Mouse (Mus musculus) A20 (cell line): ENCODE results near the gene Fbxo33.
"Not testable (repeated sequence)": the region's sequence is repeated elsewhere in the genome, so short reads cannot be mapped to it uniquely, and the experiment has no call there.

ENCODE experiments used
- DNase-seq: peaks from one replicate; pipeline ENCODE4 v3.0.0-alpha.2; 2011; ENCODE audit warnings: low read depth, low spot score

Fbxo33 gene

DNA sequence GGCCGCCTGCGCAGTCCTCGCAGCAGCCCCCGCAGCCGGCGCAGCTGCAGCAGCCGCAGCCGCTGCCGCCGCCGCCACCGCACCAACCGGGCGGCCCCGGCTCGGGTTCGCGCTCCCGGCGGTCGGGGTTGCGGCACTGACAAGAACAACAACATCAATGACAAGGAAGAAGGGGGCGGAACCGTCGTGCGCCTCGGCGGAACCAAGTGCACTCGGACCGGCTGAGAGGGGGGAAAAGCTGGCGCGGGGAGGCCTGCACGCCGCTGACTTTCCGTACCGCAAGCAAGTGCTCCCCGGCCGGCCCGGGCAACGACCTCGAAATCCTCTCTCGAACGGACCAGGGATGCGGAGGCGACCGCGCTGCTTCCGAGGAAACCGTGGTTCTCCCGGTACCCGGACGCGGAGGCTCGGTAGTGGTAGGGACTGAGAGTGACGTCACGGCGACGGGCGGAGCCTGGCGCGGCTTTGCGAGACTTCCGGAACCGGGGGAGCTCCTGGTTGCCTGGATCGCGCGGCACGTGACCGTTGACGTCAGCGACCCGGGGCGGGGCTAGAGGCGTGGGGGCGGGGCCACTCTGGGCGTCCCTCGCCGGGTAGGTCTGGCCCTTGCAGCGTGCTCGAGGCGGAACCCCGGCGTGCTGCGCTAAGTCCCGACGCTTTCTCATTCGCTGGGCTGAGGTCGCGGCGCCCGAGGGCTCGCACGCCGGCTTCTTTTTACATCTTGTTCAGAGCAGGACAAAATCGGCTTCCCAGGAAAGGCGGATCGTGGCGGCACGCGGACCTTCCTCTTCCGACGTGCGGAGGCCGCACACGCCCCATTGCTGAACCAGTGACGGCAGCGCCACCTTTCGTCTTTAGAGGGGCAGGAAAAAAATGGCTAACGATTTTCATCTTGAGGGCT is at the start of gene Fbxo33:
Gene Fbxo33 (minus strand): TSS at position 401 of the 901 bp plus-strand sequence.
- peak; percentile 99 for DNase-seq

DNA sequence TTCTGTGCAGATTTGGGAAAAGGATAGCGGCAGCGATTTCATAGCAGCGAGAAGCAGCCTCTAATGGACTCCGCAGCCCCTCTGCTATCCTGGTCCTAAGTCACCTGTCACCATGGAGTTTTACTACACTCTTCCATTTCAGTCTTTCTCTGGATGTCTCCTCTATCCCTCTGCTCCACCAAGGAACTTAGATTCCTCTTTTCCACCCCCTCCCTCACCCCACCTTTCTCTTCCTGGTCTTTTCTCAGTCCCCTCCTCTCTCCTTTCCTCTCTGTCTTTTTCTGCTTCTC is 46.4 kb upstream of the Fbxo33 start:
- no peak for DNase-seq

DNA sequence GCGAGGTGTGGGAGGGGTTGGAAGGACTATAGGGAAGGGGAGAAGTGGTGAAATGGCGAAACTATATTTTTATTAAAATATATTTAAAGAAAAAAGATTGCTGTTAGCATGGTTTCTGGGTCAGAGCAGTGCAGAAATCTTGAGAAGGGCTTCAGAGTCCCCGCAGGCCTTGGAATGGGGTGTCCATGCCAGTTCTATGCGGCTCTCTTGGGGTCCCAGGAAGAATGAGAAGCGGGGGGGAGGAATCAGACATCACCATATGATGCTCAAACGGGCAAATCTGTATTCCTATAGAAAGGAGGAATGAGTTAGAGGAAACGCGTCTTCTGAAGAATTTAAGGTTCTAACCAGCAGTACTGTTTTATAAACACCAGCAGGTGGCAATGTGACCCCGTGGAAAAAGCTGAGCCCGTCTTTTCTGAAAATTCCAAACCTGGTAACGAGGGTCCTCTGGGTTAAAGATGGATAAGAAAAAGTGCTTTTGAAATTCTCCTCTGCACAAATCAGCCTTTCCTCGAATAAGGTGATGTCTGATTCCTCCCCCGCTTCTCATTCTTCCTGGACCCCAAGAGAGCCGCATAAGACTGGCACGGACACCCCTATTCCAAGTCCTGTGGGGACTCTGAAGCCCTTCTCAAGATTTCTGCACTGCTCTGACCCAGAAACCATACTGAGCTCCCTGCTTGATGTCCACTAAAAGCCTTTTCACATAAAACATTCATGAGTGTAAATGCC is 45.8 kb upstream of the Fbxo33 start:
- peak; percentile 58 for DNase-seq

DNA sequence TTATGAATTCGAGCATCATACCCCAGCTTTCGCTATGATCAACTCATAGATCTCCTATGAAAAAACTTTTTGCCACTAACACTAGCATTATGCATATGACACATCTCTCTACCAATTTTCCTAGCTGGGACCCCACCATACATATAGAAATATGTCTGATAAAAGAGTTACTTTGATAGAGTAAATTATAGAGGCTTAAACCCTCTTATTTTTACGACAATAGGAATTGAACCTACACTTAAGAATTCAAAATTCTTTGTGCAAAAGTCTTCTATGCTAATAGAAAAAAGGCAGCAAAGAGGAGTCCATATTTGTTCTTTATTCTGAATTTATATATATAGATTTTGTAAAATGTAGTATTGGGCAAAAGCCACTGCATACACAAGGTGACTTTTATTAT is 43.3 kb upstream of the Fbxo33 start:
- no peak for DNase-seq

DNA sequence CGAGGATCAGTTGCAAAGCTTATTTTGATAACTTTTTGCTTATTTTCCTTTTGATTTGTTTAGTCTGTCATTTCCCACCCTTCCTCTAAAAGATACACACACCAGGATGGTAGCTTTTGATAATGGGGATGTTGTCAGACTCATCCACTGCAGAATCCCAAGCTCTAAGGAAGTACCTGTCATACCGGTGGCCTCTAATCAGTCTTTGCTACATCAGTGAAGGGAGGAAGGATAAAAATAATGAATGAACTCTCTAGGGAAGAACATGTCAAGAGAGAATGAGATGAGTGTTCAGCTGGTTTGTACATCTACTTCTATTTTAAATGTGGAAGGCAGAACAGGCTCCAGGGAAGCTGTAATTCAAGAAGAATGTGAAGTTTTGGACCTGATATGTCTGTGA is 41.3 kb upstream of the Fbxo33 start:
- DNase-seq, result no peak

DNA sequence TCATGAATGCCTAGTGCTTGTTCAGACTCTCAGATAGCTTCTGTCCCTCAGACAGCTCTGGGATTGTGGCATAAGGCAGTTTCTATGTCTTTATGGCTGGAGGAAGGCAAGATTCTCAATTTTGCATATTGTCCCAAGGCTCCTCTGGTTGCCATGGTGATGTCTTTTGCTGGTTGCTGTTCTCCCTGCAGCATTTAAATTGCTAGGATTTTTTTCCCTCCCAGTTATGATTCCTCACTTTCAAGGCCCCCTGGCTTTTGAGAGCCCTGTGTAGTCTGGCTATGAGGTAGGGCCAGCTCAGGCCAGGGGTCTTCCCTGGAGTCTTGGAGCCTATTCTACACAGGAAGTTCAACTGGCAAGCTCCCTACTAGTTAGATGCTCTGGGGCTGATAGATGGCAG is 40.8 kb upstream of the Fbxo33 start:
- DNase-seq, result no peak

DNA sequence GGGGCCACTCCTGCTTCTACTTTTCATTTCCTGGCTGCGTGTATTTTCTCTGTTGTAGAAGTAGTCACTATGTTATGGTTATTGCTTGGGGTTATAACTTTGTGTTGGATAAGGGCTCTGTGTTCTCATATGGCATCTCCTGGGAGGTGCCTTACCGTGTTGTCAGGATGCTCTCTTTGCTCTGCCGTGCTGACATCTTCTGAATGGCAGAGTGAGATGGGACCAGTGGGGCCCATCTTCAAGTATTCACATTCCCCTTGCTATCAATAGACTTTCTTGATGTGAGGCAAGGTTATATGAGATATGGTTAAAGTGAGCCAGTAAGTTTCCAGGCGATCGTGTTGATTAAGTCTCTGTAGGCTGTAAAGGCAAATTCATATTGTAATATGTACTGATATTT is 39.5 kb upstream of the Fbxo33 start:
- no peak for DNase-seq

DNA sequence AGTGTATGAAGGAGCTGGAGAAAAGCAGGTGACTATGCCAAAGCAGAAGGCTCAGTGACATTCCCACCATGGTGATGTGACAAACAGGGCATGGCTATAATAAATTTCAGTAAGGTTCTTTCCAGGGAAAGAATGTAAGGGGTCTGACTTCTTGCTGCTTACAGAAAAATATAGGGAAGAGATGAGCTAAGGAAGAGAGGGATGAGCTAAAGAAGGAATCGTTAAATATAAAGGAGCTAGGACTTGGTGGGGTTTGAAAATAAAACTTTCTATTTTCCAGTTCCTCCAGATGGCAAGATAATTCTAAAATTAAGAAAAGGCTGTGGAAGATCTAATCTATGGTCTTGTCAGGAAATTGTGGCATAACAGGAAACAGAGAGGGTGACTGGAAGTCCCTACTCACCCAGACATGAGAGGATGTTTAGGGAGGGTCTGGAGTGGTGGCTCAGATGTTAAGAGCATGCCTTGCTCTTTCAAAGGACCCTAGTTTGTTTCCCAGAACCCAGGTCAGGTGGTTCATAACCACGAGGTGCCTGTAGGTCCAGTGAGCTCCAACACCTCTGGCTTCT is 30.8 kb upstream of the Fbxo33 start:
- no peak for DNase-seq

DNA sequence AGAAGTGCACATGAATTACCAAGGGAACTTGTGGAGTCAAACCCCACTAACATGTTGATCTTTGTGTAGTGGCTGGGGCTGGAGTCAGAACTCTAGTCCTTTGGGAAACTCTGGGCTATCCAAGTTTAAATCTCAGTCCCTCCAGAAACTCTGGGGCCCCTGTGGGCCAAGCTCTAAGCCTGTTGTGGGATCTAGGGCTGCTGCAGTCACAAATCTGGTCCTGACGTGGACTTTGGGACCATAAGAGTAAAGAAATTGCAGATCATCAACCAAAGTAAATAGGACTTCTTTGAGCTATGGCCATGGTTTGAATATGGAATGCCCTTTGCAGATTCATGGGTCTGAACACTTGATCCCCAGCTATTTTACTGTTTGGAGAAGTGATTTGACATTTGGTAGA is 29.4 kb upstream of the Fbxo33 start:
- no peak for DNase-seq

DNA sequence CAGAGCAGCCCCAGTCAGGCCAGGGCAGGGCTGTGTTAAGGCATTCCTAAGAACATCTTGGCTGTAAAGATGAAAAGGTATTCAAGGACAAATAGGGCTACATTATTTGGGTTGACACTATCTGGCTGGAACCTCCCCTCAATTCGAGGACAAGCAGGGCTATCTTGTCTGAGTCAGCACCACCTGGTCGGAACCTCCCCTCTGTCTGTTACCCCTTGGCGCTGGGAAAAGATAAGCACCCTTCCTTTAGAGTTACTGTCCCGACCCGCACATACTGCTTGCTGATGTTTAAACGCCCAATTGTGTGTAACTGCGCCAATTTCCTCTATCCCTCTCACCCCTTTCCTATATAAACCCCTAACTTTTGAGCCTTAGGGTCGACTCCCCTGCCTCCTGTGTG is 21.5 kb upstream of the Fbxo33 start:
- not testable (repeated sequence) for DNase-seq

DNA sequence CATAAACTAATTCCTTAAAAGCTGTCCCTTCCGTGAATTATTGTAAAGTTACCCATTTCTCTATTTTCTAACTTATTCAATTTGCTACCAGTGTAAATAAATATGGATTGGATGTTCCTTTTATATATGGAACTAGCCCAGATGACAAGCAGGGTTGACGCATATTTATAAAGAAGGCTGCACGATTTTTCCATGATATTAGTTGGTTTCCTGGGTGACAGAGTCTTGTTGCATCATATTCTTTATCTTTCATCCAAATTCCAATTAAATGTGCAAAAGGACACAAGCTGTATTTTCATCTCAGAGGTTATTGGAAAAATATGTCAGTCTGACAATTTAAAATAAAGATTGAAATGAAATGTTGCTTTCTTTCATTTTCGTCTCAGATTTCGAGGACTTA is 18.9 kb upstream of the Fbxo33 start:
- DNase-seq, result no peak

DNA sequence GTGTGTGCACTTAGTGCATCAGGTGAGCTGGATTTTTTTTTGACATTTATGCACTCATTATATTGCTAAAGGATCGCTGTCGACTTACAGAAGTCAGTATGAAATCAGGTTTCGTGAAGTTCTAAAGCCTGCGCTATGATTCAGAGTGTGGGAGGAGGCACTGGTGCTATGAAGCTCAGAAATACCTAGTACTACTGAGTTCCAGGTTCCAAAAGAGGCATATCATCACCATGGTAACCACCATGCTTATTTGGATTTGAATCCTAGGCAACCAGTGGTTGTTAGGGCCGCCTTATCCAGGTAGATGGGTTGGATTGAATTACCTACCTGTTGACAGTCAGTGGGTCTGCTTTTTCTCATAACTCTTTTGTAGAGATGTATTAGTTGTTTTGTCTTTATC is 8.9 kb upstream of the Fbxo33 start:
- DNase-seq, result no peak

DNA sequence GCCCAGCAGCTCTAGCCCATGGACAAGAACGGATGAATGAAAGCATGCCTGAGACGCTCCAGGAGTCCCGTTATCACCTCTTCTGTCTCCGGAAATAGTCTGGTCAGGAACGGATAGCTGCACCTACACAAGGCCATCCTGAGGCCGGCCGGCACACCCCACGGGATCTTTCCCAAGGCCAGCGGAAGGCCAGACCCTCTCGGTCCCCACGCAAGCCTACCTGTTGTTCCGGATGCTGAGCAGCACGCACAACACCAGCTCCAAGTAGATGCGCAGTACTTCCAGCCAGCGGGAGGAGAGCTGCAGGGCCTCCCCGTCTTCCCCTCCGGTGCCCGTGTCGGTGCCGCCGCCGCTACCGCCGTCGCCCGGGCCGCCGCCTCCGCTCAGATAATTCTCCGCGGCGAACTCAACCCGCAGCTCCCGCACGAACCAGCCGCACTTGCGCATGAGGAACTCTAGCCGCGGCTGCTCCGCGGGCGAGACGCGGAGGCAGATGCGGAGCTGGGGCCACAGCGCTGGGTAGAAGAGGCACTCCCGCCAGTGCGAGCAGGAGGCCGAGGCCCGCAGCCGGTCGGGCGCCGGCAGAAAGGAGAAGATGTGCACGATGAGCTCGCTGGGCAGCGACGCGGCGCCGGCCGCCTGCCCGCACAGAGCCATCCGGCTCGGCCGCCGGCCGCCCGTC is 744 bp downstream of the Fbxo33 start:
- DNase-seq, result peak; percentile 67

DNA sequence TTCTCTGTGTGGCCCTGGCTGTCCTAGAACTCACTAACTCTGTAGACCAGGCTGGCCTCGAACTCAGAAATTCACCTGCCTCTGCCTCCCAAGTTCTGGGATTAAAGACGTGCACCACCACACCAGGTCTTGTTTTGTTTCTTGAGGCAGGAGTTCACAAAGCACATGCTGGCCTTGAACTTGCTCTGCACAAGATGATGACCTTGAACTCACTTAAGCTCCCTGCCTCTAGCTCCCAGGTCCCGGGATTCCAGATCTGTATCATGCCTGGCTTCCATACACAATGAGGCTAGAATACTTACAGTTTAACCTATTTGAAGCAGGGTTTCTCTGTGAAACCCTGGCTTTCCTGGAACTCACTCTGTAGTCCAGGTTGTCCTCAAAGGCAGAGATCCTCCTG is 2.2 kb downstream of the Fbxo33 start:
- peak; percentile 49 for DNase-seq

DNA sequence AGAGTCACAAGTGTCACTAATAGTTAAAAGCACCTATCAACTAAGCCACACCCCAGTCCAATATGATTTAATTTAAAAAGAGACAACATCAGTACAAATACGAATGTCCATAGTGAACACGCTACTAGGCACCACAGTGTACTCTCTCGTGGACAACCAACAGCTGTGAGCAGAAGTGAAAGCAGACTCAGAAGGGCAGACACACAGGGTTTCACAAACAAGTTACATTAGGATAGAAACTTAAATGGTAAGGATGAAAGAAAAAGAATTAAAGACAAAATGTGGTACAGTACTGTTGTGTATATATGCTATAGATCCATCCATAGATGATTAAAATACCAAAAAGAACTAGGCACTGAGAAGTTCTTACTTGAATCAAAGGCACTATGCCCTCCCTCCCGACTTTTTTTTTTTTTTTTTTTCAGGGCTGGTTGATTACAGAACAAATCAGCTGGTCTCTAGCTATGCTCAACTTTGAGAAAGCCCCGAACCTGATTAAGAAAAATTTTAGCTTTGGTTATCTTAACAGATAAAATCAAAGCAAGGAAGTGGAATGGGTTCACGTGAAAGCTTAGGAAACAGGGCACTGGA is 2.8 kb downstream of the Fbxo33 start:
- peak; percentile 84 for DNase-seq

DNA sequence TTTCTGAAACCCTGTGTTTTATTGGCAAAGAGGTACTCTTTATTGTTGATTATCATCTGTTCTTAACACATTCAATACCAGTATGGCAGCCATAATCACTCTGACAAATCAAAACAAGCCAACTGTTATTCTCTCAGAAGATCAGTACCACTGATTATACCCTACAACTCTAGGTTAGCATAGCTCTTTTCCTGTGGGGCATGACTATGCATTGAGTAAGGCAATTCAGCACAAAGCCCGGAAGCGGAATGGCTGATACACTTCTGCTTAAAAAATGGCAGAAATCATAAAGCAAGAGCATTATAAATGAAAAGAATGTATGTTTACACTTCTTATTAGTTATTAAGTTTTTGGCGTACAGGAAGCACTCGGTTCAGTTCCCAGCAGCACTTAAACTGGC is 3.3 kb downstream of the Fbxo33 start:
- DNase-seq, result no peak

DNA sequence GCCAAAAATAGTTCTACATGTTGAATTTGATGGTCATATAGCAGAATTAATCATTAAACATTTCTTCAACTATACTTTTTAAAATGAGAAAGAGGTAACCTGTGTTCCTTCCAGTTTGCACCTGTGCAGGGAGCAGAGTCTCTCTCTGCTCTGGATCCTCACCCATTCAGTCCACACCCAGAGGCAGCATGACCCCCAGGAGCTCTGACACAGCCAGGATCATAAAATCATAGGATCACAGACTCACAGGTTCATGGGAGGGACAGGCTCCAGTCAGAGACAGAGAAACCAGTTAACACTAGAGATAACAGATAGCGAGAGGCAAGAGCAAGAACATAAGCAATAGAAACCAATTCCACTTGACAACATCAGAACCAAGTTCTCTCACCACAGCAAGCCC is 11.7 kb downstream of the Fbxo33 start:
- peak; percentile 23 for DNase-seq

DNA sequence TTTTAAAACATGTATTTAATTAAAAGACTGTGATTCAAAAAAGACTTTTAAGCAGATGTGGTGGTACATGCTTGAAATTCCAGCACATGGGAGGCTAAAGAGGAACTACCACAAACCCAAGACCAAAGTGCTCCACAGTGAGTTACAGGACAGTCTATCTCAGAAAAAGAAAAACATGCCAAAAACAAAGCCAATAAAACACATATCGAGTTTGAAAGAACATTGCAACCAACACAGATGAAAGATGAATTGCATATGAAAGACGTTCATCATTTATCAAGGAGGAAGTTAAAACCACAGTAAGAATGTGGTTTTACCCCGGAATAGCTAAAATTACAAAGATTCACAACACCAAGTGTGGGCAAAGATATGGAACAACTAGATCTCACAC is 12.5 kb downstream of the Fbxo33 start:
- DNase-seq, result peak; percentile 62

DNA sequence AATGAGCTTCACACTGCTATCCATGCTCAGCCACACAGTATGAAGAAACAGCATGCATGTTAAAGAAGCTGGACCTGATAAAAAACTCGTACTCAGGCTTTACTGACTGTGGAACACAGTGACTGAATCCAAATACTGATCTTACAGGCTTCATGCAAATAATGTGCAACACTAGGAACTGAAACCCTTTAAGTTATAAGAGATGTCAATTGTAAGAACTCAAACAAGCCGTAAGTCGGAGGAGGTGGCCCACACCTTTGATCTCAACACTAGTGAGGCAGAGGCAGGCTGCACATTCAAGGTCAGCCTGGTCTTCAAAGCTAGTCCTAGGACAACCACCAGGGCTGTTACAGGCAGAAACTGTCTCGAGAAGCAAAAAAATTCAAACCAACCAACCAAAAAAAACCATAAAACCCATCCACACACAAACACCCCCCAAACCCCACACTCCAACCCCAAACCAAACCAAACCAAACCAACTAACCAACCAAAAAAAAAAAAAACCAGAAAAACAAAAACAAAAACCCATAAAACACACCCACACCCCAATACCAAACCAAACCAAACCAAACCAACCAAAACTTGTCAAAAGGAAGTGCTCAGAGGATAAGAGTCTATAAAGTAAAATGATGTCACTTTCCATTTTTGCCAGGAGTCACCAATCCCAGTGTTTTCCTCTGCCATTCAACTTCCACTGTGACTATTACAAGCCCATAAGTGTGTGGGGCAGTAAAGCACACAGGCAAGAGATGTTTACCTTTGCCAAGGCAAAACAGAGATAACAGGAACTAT is 13.1 kb downstream of the Fbxo33 start:
- peak; percentile 80 for DNase-seq

DNA sequence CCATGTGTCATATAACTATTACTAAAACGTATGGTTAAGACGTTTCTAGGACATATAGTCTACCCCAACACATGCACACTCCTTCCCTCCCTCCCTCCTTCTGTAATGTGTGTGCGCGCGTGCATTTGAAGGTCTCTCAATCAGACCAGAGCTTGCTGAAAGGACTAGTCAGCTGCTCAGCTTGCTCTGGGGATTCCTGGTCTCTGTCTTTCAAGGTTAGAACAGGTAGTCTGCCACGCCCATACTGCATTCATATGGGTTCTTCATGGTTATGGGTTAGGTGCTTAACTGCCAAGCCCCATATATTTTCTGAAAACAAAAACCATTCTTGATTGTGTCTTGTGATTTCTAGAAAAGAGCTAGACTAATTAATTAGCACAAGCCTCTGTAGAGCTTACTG is 14.0 kb downstream of the Fbxo33 start:
- peak; percentile 15 for DNase-seq

DNA sequence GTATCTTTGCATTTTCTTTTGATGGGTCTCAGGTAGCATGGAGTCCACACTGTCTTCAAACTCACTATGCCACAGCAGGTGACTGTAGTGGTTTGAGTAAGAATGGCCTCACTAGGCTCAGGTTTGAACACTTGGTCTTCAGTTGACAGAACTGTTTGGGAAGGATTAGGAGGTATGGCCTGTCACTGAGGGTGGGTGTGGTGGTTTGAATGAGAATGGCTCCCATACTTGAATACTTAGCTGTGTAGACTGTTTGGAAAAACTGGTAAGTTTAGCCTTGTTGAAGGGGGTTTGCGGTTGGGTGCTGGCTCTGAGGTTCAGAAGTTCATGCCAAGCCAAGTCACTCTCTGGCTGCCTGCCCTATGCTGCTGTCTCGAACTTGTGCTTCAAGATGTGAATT is 20.2 kb downstream of the Fbxo33 start:
- DNase-seq, result no peak
